Mouse (Mus musculus) embryonic facial prominence, embryonic 11.5 days (tissue): ENCODE measurements around the gene Nebl. TPM values are rescaled to one million over a fixed set of nuclear protein-coding genes. Genes with fewer than 3 reads are reported as not detected.

Experiments used
- ATAC-seq: fragments of 200-750 bp; cut with Nextera tagmentation; replicated peaks from 2 replicates; pipeline ENCODE4 v1.8.0; 2017; ENCODE audit warnings: low read depth; ENCODE audit not compliant: insufficient number of reproducible peaks, low FRiP score, low TSS enrichment
- DNase-seq: peaks from one replicate; pipeline ENCODE4 v3.0.0-alpha.2; 2015; ENCODE audit warnings: low spot score
- H3K27ac ChIP-seq: fragments of 300-500 bp; sonication (generic); replicated peaks from 2 replicates; pipeline ENCODE4 v1.5.1; 2014; ENCODE audit warnings: mild to moderate bottlenecking, low read depth, low read length, control low read depth
- H3K27me3 ChIP-seq: fragments of 300-500 bp; sonication (generic); 2 replicates; pipeline ENCODE4 v1.6.1; 2014; ENCODE audit warnings: mild to moderate bottlenecking, low read length, moderate library complexity, mixed read lengths; ENCODE audit not compliant: control insufficient read depth, insufficient read depth
- H3K36me3 ChIP-seq: fragments of 300-500 bp; sonication (generic); replicated peaks from 2 replicates; pipeline ENCODE4 v1.6.1; 2014; ENCODE audit warnings: low read depth, mild to moderate bottlenecking, low read length, moderate library complexity, mixed read lengths; ENCODE audit not compliant: control insufficient read depth, insufficient read depth
- H3K4me1 ChIP-seq: fragments of 300-500 bp; sonication (generic); 2 replicates; pipeline ENCODE4 v1.6.1; 2014; ENCODE audit warnings: low read length, mixed read lengths; ENCODE audit not compliant: control insufficient read depth, insufficient read depth
- H3K4me2 ChIP-seq: fragments of 300-500 bp; sonication (generic); 2 replicates; pipeline ENCODE4 v1.6.1; 2014; ENCODE audit warnings: low read depth, mild to moderate bottlenecking, control low read depth, low read length, moderate library complexity
- H3K4me3 ChIP-seq: fragments of 300-500 bp; sonication (generic); 2 replicates; pipeline ENCODE4 v1.5.1; 2014; ENCODE audit warnings: low read depth, low read length, control low read depth
- H3K9ac ChIP-seq: fragments of 300-500 bp; sonication (generic); replicated peaks from 2 replicates; pipeline ENCODE4 v1.6.1; 2014; ENCODE audit warnings: mild to moderate bottlenecking, control low read depth, low read length
- H3K9me3 ChIP-seq: fragments of 300-500 bp; sonication (generic); replicated peaks from 2 replicates; pipeline ENCODE4 v1.6.1; 2016; ENCODE audit warnings: mild to moderate bottlenecking, low read length, inconsistent platforms, mixed read lengths; ENCODE audit not compliant: control insufficient read depth
- WGBS: fragments of 180-500 bp; shearing (Covaris S2); extraction: QIAGEN DNeasy Blood & Tissue Kit; methylation state at CpG from one replicate; pipeline ENCODE4 v1.1.7; 2014; 5-methylcytosine and 5-hydroxymethylcytosine counted together
- polyA plus RNA-seq: library from polyadenylated mRNA; unstranded; fragments of >200 nt; fragmentation: Nextera tagmentation; extraction: Ambion mirVana; gene quantifications from 2 replicates; pipeline ENCODE4 v1.2.1, GENCODE M21; 2014

The Nebl gene
- polyA plus RNA-seq, 1 experiment from 2014 or later = 8.9 TPM

DNA sequence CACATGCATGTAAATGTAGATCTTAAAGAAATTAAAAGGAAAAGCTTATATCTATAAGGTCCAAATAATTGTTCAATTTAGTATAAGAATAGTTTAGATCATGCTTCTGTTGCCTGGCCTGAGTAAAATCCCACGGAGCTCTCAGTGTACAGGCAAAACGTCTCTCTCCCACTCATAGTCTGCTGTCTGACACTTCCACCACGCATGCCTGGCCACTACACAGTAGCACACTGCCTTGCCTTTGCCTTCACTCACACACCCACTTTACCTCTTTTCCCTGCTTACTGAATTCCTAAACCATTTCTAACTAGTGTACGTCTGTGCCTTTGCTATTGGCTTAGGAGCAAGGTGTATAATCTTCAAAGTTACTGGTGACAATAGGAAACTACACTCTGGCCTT is 302.2 kb downstream of the Nebl start:
- no peak for ATAC-seq
- no peak overlapping the region for H3K4me2 ChIP-seq
- no peaks in the 10 kb centered on the region for H3K4me1 ChIP-seq
- H3K27ac ChIP-seq = no peak overlapping the region
- no peaks in the 10 kb centered on the region for H3K36me3 ChIP-seq
- no peak overlapping the region for H3K4me3 ChIP-seq
- H3K9me3 ChIP-seq = no peaks in the 10 kb centered on the region
- WGBS = 84% methylated on average over 4 of the region's 4 CpGs
- no peak overlapping the region for H3K9ac ChIP-seq
- H3K27me3 ChIP-seq = no peaks in the 10 kb centered on the region
- no peak for DNase-seq

DNA sequence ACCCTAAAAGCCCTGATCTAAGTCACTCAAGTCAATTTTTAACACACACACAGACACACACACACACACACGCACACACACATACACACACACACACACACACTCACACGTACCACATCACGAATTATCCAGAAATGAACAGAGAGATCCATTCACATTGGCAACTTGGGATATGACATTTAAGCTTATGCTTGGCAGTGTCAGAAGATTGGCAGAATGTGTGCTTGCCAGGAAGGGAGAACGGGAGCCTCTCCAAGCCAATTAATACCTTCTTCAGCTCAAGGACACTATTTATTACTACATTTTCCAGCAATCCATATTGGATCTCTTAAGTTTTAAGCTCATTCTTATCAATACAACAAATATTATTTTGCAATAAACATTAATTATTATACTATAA is 303.1 kb downstream of the Nebl start:
- Histone ChIP-seq H3K36me3 (no peaks in the 10 kb centered on the region), H3K4me1 (no peaks in the 10 kb centered on the region), H3K27ac (no peak overlapping the region), H3K9me3 (no peaks in the 10 kb centered on the region), H3K27me3 (no peaks in the 10 kb centered on the region), H3K4me2 (no peak overlapping the region), H3K4me3 (no peak overlapping the region), H3K9ac (no peak overlapping the region)
- DNase-seq = no peak
- ATAC-seq = no peak
- 85% methylated on average over 4 of the region's 4 CpGs for WGBS

DNA sequence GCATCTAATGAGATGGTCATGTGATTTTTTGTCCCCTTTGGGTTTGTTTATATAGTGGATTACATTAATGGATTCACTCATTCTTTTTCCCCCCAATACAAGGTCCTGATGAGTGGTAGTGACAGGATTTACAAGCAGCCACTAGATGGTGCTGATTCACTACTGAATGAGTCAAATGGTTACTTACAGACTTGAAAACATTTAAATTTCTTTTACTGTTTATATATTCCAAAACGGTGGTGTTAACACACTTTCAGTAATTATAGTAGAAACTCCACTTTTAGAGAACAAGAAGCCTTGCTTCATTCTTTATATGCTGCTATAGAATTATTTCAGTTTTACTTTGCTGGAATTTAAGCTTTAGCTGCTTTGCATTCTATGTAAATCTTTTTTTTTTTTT is 308.3 kb downstream of the Nebl start:
- DNase-seq (peak; percentile 81), ATAC-seq (no peak)
- 5% methylated on average over 1 of the region's 1 CpGs for WGBS
- H3K4me3 ChIP-seq = no peak overlapping the region
- H3K4me2 ChIP-seq = no peak overlapping the region
- no peaks in the 10 kb centered on the region for H3K36me3 ChIP-seq
- no peaks in the 10 kb centered on the region for H3K4me1 ChIP-seq
- no peak overlapping the region for H3K27ac ChIP-seq
- H3K9ac ChIP-seq = no peak overlapping the region
- H3K9me3 ChIP-seq = no peaks in the 10 kb centered on the region
- no peaks in the 10 kb centered on the region for H3K27me3 ChIP-seq

DNA sequence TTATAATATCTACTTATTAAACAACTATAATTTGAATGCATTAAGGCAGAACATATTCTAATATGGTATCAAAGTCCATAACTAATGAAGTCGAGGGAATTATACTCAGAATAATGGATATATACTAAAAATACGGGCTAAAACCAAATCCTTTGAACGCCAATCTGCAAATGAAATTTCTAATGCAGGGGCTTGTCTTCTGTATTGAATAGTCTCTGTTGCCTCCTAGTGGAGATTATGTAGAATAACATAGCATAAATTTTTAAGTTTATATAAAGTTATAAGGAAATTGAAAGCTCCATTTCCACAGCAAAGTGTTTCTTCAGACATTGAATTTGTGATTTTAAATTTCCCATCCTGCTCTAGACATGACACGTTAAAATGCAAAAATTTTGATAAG is 315.9 kb downstream of the Nebl start:
- 25% methylated on average over 4 of the region's 4 CpGs for WGBS
- H3K27ac ChIP-seq = no peak overlapping the region
- ATAC-seq (no peak), DNase-seq (peak; percentile 29)
- H3K4me3 ChIP-seq = no peak overlapping the region
- no peaks in the 10 kb centered on the region for H3K4me1 ChIP-seq
- H3K9ac ChIP-seq = no peak overlapping the region
- H3K27me3 ChIP-seq = no peaks in the 10 kb centered on the region
- no peaks in the 10 kb centered on the region for H3K9me3 ChIP-seq
- no peak overlapping the region for H3K4me2 ChIP-seq
- H3K36me3 ChIP-seq = no peaks in the 10 kb centered on the region

DNA sequence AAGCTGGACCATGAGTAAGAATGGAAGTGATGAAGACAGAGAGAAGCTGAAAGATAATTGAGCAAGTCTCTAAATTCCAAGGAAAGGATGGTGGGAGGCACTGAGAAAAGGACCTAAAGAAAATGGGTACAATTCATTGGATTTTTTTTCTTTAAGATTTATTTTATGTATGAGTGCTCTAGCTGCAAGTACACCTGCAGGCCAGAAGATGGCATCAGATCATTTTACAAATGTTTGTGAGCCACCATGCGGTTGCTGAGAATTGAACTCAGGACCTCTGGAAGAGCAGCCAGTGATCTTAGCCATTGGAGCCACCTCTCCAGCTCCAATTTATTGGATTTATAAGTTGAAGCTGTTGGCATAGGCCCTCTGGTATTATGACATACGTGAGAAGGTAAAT is 316.9 kb downstream of the Nebl start:
- no peak for ATAC-seq
- Histone ChIP-seq H3K36me3 (no peaks in the 10 kb centered on the region), H3K9me3 (no peaks in the 10 kb centered on the region), H3K9ac (no peak overlapping the region), H3K27ac (no peak overlapping the region), H3K27me3 (no peaks in the 10 kb centered on the region), H3K4me3 (no peak overlapping the region), H3K4me1 (no peaks in the 10 kb centered on the region), H3K4me2 (no peak overlapping the region)
- DNase-seq = no peak
- WGBS = 77% methylated on average over 2 of the region's 2 CpGs

DNA sequence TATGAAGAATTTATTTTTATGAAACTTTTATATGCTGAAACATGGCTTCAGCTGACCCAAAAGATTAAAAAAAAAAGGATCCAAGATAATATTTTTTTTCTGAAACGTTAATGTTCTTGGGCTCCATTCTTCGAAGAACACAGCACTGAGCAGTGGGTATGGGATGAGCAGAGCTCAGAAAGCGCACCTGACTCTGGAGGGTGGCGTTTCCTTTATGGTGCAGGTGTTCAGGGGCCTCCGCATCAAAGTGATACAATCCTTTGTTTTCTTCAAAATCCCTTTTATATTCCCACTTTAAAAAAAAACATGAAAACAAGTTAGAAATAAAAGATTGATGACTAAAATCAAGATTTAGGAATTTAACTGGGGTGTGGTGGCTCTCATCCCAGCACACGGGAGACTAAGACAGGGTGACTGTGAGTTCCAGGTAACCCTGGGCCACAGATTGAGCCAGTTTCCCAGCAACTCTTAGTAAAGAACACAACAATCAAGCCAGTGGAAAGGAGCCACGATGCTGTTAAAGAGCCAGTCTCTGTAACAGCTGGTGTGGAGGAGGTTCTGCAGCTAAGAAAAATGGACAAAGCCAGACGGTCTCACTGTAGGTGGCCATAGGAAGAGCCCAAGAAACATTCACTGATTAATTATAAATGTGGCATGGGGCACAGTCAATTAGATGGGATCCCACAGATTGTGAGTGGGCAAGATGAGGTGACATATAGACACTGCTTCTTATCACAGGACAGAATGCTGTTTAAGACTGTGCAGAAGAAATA is 317.6 kb downstream of the Nebl start:
- H3K27me3 ChIP-seq = no peaks in the 10 kb centered on the region
- no peak for ATAC-seq
- no peak overlapping the region for H3K9ac ChIP-seq
- H3K4me2 ChIP-seq = no peak overlapping the region
- 75% methylated on average over 8 of the region's 8 CpGs for WGBS
- H3K27ac ChIP-seq = no peak overlapping the region
- no peaks in the 10 kb centered on the region for H3K36me3 ChIP-seq
- no peak for DNase-seq
- no peaks in the 10 kb centered on the region for H3K4me1 ChIP-seq
- H3K9me3 ChIP-seq = no peaks in the 10 kb centered on the region
- H3K4me3 ChIP-seq = no peak overlapping the region

DNA sequence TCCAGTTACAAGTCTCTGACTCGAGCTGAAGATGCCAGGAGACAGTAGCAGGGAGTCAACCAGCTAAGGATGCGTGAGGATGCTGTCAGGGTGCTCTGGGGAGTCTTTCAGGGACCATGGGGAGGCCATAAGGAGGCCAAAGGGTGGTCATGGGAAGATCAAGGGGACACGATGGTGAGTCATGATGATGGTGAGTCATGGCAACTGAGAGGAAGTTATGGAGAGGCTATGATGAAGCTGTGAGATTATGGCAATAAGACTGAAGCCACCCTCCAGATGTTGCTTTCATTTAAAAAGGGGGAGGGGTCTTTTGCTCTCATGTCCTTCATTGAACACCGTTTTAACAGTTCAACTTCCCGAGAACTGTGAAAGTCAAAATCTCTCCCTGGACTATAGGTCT is 322.0 kb downstream of the Nebl start:
- no peak overlapping the region for H3K27ac ChIP-seq
- no peaks in the 10 kb centered on the region for H3K27me3 ChIP-seq
- no peaks in the 10 kb centered on the region for H3K4me1 ChIP-seq
- no peaks in the 10 kb centered on the region for H3K36me3 ChIP-seq
- DNase-seq (no peak), ATAC-seq (no peak)
- H3K9ac ChIP-seq = no peak overlapping the region
- WGBS = 84% methylated on average over 5 of the region's 5 CpGs
- no peaks in the 10 kb centered on the region for H3K9me3 ChIP-seq
- H3K4me3 ChIP-seq = no peak overlapping the region
- no peak overlapping the region for H3K4me2 ChIP-seq

DNA sequence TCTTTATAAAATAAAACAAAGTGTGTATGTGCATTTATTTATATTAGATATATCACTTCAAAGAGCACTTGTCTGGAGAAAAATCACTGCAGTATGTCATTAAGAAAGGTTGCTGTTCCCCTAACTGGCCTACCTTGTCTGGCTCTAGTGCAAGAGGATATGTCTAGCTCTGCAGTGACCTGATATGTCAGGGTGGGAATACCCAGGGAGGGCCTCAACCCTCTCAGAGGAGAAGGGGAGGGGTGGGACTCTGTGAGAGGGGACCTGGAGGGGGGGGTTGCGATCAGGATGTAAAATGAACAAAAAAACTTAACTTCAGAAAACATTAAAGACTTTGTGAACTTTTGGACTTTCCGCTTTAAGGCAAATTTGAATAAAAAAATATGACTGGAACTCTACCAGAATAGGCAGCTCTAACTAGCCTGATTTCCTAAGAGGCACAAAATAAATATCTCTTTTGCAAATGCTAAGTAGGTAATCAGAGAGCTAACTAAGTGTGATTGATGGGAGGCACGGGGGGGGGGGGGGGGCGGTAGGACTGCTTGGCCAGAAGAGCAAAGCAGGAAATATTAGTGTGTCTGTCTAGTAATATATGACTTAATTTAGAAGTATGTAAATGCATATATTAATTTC is 325.2 kb downstream of the Nebl start:
- H3K36me3 ChIP-seq = no peaks in the 10 kb centered on the region
- ATAC-seq = no peak; the same call in 1 of the 2 replicates
- DNase-seq = peak; percentile 38
- no peak overlapping the region for H3K4me3 ChIP-seq
- no peak overlapping the region for H3K4me2 ChIP-seq
- WGBS = 48% methylated on average over 4 of the region's 4 CpGs
- no peaks in the 10 kb centered on the region for H3K4me1 ChIP-seq
- H3K9ac ChIP-seq = no peak overlapping the region
- H3K27me3 ChIP-seq = no peaks in the 10 kb centered on the region
- no peak overlapping the region for H3K27ac ChIP-seq
- H3K9me3 ChIP-seq = no peaks in the 10 kb centered on the region
